Mouse (Mus musculus) brain, embryonic 14.5 days (tissue): ENCODE data around the gene Rad9a.

Experiments used
- CTCF ChIP-seq: fragments of 200-500 bp; IDR thresholded peaks from 2 replicates; pipeline ENCODE4 v1.5.1; 2012; ENCODE audit warnings: inconsistent platforms, mild to moderate bottlenecking, moderate library complexity, borderline replicate concordance; ENCODE audit not compliant: insufficient read depth, insufficient read length; ENCODE audit errors: extremely low read depth
- POLR2A ChIP-seq: fragments of 200-500 bp; IDR thresholded peaks from 2 replicates; pipeline ENCODE4 v1.6.1; 2012; ENCODE audit warnings: mild to moderate bottlenecking, inconsistent platforms, borderline replicate concordance; ENCODE audit not compliant: poor library complexity, insufficient read depth, insufficient read length, severe bottlenecking; ENCODE audit errors: extremely low read depth

GRCm38 (mm10) chr19:4152445-4153231, 48.8 kb downstream of the Rad9a start:
- TF ChIP-seq POLR2A = no peak
- TF ChIP-seq CTCF = no peak
